Mouse (Mus musculus): ENCODE data around the gene Iah1. TPM values are rescaled to one million over a fixed set of nuclear protein-coding genes. Genes with fewer than 3 reads are reported as not detected.

Gene Iah1
- polyA plus RNA-seq, 1 experiment from 2014 or later, result 48.8 TPM

GRCm38 (mm10) chr12:21346972-21347371 is 30.8 kb downstream of the Iah1 start:
- H3K4me2 ChIP-seq (replicated peaks), result no peak overlapping the region

GRCm38 (mm10) chr12:21350113-21350876 is 34.1 kb downstream of the Iah1 start:
- H3K4me3 ChIP-seq, result no peak overlapping the region
- 0 out of 2 replicates have a peak, but pooled peaks cover 3% of the 10 kb centered on the region for H3K9me3 ChIP-seq
- H3K4me2 ChIP-seq (replicated peaks), result no peak overlapping the region
- no peaks in the 10 kb centered on the region for H3K4me1 ChIP-seq
- peak; percentile 85 for ATAC-seq (ENCODE audit: low FRiP score, low read depth)
- H3K27me3 ChIP-seq, result no peaks in the 10 kb centered on the region
- H3K9ac ChIP-seq (replicated peaks), result no peak overlapping the region
- peaks cover 54% of the 10 kb centered on the region for H3K36me3 ChIP-seq
- H3K27ac ChIP-seq (replicated peaks), result peak overlapping the region; percentile 60; the same call in 1 of the 2 replicates
- WGBS, result 12% methylated on average over 7 of the region's 7 CpGs

More at GRCm38 (mm10) chr12:21346972-21347371, 30.8 kb downstream of the Iah1 start:
- WGBS, result 86% methylated on average over 7 of the region's 7 CpGs
- 0 out of 2 replicates have a peak, but pooled peaks cover 3% of the 10 kb centered on the region for H3K9me3 ChIP-seq
- H3K4me1 ChIP-seq, result no peaks in the 10 kb centered on the region
- H3K36me3 ChIP-seq, result peaks cover 51% of the 10 kb centered on the region
- H3K27me3 ChIP-seq, result no peaks in the 10 kb centered on the region
- no peak for ATAC-seq (ENCODE audit: low FRiP score, low read depth)
- no peak overlapping the region for H3K27ac ChIP-seq (replicated peaks)
- no peak overlapping the region for H3K9ac ChIP-seq (replicated peaks)
- H3K4me3 ChIP-seq, result no peak overlapping the region

- no peaks in the 10 kb centered on the region for H3K4me1 ChIP-seq
- H3K36me3 ChIP-seq, result peaks cover 44% of the 10 kb centered on the region
- ATAC-seq (ENCODE audit: low FRiP score, low read depth), result no peak
- H3K9ac ChIP-seq (replicated peaks), result no peak overlapping the region
- 0 out of 2 replicates have a peak, but pooled peaks cover 3% of the 10 kb centered on the region for H3K9me3 ChIP-seq
- H3K27ac ChIP-seq (replicated peaks), result no peak overlapping the region
- WGBS, result 95% methylated on average over 8 of the region's 8 CpGs
- no peaks in the 10 kb centered on the region for H3K27me3 ChIP-seq
- H3K4me3 ChIP-seq, result no peak overlapping the region
- no peak overlapping the region for H3K4me2 ChIP-seq (replicated peaks)
Measured at GRCm38 (mm10) chr12:21353681-21354080, 37.5 kb downstream of the Iah1 start.

GRCm38 (mm10) chr12:21362686-21363085 is 46.5 kb downstream of the Iah1 start:
- Histone ChIP-seq H3K4me1 (no peaks in the 10 kb centered on the region), H3K4me2 (replicated peaks) (no peak overlapping the region), H3K27ac (replicated peaks) (no peak overlapping the region), H3K27me3 (no peaks in the 10 kb centered on the region), H3K4me3 (no peak overlapping the region), H3K9ac (replicated peaks) (no peak overlapping the region), H3K36me3 (no peaks in the 10 kb centered on the region), H3K9me3 (no peaks in the 10 kb centered on the region)
- no peak for ATAC-seq (ENCODE audit: low FRiP score, low read depth)
- WGBS, result 81% methylated on average over 2 of the region's 2 CpGs

- no peaks in the 10 kb centered on the region for H3K4me1 ChIP-seq
- H3K4me2 ChIP-seq (replicated peaks), result no peak overlapping the region
- H3K27me3 ChIP-seq, result no peaks in the 10 kb centered on the region
- WGBS, result 90% methylated on average over 3 of the region's 3 CpGs
- no peak overlapping the region for H3K9ac ChIP-seq (replicated peaks)
- H3K27ac ChIP-seq (replicated peaks), result no peak overlapping the region
- no peak for ATAC-seq (ENCODE audit: low FRiP score, low read depth)
- H3K4me3 ChIP-seq, result no peak overlapping the region
- no peaks in the 10 kb centered on the region for H3K9me3 ChIP-seq
- no peaks in the 10 kb centered on the region for H3K36me3 ChIP-seq
Measured at GRCm38 (mm10) chr12:21363195-21363594, 47.0 kb downstream of the Iah1 start.

- H3K27me3 ChIP-seq, result no peaks in the 10 kb centered on the region
- H3K36me3 ChIP-seq, result no peaks in the 10 kb centered on the region
- no peak overlapping the region for H3K4me3 ChIP-seq
- H3K9ac ChIP-seq (replicated peaks), result no peak overlapping the region
- 85% methylated on average over 10 of the region's 10 CpGs for WGBS
- no peaks in the 10 kb centered on the region for H3K9me3 ChIP-seq
- no peak overlapping the region for H3K27ac ChIP-seq (replicated peaks)
- no peaks in the 10 kb centered on the region for H3K4me1 ChIP-seq
- ATAC-seq (ENCODE audit: low FRiP score, low read depth), result no peak
- no peak overlapping the region for H3K4me2 ChIP-seq (replicated peaks)
Measured at GRCm38 (mm10) chr12:21364624-21365435, 48.6 kb downstream of the Iah1 start.

- WGBS, result 93% methylated on average over 9 of the region's 9 CpGs
- Histone ChIP-seq H3K4me3 (no peak overlapping the region), H3K4me2 (replicated peaks) (no peak overlapping the region), H3K9ac (replicated peaks) (no peak overlapping the region), H3K4me1 (peaks cover 7% of the 10 kb centered on the region), H3K27me3 (no peaks in the 10 kb centered on the region), H3K36me3 (no peaks in the 10 kb centered on the region), H3K9me3 (no peaks in the 10 kb centered on the region), H3K27ac (replicated peaks) (no peak overlapping the region)
- no peak for ATAC-seq (ENCODE audit: low FRiP score, low read depth)
Measured at GRCm38 (mm10) chr12:21368376-21369086, 52.3 kb downstream of the Iah1 start.

GRCm38 (mm10) chr12:21369087-21369410 is 52.9 kb downstream of the Iah1 start:
- no peak for ATAC-seq (ENCODE audit: low FRiP score, low read depth)
- H3K27ac ChIP-seq (replicated peaks), result no peak overlapping the region
- no peak overlapping the region for H3K9ac ChIP-seq (replicated peaks)
- H3K4me2 ChIP-seq (replicated peaks), result no peak overlapping the region
- WGBS, result 95% methylated on average over 5 of the region's 5 CpGs
- no peaks in the 10 kb centered on the region for H3K9me3 ChIP-seq
- H3K4me3 ChIP-seq, result no peak overlapping the region
- no peaks in the 10 kb centered on the region for H3K27me3 ChIP-seq
- peaks cover 7% of the 10 kb centered on the region for H3K4me1 ChIP-seq
- no peaks in the 10 kb centered on the region for H3K36me3 ChIP-seq

- Histone ChIP-seq H3K9ac (replicated peaks) (no peak overlapping the region), H3K4me3 (no peak overlapping the region), H3K4me2 (replicated peaks) (no peak overlapping the region), H3K9me3 (no peaks in the 10 kb centered on the region), H3K27me3 (no peaks in the 10 kb centered on the region), H3K27ac (replicated peaks) (no peak overlapping the region), H3K4me1 (peaks cover 7% of the 10 kb centered on the region), H3K36me3 (no peaks in the 10 kb centered on the region)
- 94% methylated on average over 1 of the region's 1 CpGs for WGBS
- ATAC-seq (ENCODE audit: low FRiP score, low read depth), result no peak
Measured at GRCm38 (mm10) chr12:21370035-21370611, 53.9 kb downstream of the Iah1 start.

- WGBS, result under 1% methylated on average over 55 of the region's 55 CpGs
- H3K9ac ChIP-seq (replicated peaks), result peak within 1 kb of the TSS; percentile 81
- H3K27ac ChIP-seq (replicated peaks), result peak within 1 kb of the TSS; percentile 88
- H3K9me3 ChIP-seq, result no peaks in the 10 kb centered on the region
- peak; percentile 98 for ATAC-seq (ENCODE audit: low FRiP score, low read depth)
- H3K27me3 ChIP-seq, result no peaks in the 10 kb centered on the region
- H3K4me2 ChIP-seq (replicated peaks), result peak within 1 kb of the TSS; percentile 76
- no peaks in the 10 kb centered on the region for H3K36me3 ChIP-seq
- peaks cover 7% of the 10 kb centered on the region for H3K4me1 ChIP-seq
- peak within 1 kb of the TSS; percentile 67 for H3K4me3 ChIP-seq
Measured at GRCm38 (mm10) chr12:21373100-21373819, 57.1 kb downstream of the Iah1 start, which contains the start of gene Adam17. TSS of gene Adam17 (minus strand) at chr12:21373632.
